Mouse (Mus musculus) left cerebral cortex, adult 9 months (tissue): ENCODE data around the gene Tenm2.

Source experiments
- DNase-seq, 2 experiments: peaks; one replicate each; pipeline ENCODE4 v3.0.0; 2022; ENCODE audit warnings: low spot score in 2 of 2

The Tenm2 gene

DNA sequence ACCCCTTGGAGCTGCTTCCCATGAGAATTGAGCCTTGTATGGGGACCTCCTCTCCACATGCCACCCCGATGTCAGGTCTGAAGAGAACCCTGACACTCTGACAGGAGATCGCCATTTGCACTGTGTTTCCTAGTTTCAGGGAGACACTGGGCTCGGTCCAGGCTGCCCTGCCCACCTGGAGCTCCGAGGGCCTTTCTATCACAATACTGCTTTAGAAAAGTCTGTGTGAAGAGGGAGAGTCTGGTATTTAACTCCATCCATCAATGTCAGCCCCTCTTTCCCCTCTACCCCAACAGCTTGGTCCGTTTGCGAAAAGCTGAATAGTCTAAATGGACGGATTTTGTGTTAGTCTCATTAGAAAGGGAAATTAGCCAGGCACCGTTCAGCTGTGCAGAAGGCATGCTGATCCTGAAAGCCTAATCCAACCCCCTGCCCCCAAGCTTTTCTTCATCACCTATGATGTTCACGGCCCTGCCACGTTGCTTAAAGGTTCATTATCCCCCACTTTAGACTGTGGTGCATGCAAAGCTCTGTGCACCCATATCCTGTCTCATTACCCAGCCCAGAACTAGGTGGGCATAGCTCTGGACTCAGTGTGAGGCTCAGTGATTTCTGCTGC, 538.6 kb downstream of the Tenm2 start:
- DNase-seq: no peak

DNA sequence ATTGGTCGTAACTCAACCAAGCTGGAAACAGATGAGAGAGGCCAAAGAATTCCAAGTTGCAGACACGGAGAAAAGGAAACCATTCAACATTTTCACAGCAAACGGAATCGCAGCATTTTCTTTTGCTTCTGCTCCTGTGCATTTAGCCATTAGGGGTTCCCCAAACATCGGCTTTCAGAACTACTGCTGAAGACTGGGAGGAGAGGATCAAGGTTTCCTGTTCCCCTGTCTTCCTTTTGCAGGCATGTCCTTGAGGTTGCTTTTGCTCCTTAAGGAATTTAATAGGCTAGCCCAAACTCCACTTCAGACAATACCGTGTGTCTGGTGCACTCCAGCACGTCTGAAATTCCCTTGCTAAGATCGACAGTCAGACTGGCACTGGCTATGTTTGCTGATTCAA, 541.0 kb downstream of the Tenm2 start:
- no peak for DNase-seq

DNA sequence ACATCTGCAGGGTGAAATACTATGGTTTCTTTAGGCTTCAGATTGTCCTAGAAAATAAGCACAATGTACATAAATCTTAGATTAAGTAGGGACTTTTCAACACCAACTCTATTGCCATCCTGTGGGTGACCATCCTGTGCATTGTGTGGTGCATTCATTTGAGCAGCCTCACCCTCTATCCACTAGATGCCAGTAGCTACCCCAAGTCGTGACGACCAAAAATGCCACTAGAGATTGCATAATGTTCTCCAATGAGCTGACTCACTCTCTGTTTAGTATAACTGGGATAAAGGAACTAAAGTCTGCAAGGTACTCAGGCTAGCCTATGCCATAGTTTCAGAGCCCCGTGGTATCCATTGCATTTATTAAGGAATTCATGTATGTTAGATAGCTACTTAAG, 543.1 kb downstream of the Tenm2 start:
- DNase-seq: peak in 1 of 2 experiments; percentile 71

DNA sequence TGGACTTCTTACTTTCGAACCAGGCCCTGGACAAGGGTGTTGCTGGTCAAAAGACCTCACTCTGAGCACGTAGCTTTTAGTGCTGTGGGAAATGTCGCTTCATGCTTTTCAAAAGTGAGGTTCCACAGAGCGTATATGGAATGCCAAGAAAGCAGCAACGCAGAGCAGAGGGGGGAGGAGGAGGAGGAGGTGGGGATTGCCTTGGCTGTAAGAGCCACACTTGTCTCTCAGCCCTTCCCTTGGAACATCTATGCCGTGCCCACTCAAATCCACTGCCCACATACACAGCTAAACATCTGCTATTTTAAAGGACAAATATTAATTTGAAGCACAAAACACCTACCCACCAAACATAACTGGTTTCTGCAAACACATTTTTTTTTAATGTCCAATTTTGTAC, 544.9 kb downstream of the Tenm2 start:
- DNase-seq: peak in 1 of 2 experiments; percentile 52

DNA sequence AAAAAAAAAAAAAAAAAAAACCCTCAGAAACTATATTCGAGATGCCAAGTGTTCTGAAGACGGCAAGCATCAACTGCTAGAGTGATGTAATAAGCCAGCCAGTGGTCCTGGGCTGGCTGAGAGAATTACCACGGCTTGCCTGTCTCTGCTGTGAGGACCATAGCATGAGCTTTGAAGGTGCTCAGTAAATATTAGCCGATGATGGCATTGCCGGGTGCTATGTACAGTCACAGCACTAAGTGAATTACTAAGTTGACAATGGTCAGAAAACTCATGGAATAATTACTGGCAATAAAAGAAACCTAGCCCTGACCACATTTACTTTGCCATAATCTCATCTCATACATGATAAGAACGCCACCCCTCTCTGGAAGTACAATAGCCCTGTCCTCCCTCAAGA, 549.5 kb downstream of the Tenm2 start:
- DNase-seq: no peak

DNA sequence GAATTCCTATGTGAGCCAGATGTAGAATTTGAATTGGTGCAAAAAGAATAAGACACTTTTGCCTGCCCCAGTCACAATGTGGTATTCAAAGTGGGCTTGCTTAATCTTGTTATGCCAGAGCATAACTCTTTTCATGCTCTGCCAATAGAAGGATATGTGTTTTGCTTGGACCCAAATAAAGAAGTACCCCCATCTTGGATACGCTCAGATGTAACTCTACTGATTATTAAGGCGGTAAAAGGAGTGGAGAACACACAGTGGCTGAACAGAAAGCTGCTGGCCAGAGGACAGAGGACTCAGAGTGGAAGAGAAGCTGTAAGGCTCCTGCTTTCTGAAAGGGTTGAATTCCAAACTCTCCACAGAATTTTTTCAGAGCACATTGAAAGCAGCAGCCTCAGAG, 556.4 kb downstream of the Tenm2 start:
- DNase-seq: no peak

DNA sequence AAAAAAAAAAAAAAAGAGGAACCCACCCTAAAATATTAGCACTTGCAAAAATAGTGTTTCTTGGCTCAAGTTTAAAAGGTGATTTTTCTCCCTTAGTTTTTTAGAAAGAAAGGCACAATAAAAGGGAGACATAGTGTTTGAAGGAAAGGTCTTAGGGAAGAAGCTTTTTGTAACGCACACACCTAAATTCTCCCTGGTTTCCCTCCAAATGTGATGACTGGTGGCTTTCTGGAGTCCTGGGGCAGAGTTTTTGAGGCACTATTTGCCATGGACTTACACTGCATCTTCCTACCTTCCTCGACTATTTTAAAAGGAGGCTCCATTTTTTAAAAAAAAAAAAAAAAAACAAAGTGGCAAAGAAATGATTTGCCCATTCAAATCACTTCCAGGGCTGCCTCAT, 557.2 kb downstream of the Tenm2 start:
- no peak for DNase-seq

DNA sequence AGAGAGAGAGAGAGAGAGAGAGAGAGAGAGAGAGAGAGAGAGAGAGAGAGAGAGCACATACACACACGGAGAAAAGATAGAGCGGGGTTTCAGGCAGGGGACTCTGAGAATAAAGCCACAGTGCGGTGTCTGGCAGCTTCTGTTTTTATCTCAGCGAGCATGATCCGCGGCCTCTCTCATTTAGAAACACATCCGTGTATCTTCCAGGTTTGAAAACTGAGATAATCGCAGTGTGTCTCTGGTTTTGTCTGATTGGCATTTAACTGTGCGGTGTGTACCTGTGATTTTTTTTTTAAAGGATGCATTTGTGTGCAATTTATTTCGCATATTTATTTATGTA, 557.7 kb downstream of the Tenm2 start:
- no peak for DNase-seq

DNA sequence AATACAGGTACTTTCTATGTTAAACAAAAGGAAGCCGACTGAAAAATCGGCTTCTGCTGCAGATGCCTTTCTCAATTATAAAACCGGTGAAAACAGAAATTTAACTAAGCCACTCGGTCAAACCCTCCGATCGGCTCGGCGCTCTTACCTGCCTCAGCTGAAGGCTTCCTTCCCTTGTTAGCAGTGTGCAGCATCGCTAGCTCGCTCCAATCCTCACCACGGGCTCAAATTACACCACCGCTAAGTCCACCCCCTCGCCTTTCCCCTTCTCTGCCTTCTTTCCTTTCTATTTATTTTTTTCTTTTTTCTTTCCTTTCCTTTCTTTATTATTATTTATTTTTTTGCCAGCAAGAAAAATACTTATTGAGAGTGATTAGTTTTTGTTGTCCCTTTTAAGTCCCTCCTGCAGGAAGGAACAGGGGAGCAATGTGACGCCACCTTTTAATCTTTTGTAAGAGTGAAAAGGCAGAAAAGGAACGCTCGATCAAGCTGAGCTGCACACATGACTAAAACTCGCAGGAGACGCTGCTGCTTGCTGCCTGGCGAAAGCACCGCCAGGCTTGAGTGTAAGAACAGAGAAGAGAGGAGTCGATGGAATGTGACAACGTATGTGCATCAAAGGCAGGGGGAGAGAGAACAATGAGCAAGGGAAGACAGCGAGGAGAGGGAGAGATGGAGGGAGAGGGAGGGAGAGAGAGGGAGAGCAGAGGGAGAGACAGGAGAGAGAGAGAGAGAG, 558.3 kb downstream of the Tenm2 start:
- DNase-seq: peak in 1 of 2 experiments; percentile 57

DNA sequence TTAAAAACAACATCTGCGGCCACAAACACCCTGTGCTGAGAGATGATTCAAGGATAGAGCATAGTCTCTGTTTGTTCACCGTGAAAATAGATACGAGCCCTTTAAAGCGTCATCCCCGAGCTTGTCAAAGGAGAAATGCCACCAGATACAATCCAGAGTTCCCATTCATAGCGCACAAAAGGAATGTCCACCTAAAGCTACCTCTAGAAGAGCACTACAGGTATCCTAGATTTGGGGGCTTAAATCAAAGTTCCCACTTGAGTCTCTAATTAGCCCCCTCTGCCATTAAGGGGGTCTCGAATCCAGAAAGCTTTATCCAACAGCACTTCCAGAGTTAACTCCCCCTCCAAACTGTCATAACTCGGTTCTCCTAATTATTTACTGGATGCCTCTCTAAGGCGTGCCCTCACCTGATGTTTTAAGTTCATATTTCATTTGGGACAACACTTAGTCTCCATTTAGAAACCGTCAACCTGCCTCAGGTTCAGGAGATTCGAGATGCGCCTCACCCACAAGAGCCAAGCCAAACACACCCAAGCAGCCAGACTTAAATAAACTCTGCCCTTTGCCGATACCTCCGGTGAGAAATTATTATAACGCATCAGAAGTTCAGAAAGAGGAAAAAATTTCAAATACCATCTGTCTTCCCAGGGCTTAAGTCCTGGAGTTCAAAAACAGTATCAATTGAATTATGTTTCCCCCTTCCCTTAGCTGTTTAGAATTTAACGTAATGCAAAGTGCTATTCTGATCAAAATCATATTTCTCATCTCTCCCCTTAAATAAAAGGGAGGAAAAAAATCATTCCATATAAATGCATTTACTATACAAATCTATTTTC, 559.1 kb downstream of the Tenm2 start:
- DNase-seq: no peak

DNA sequence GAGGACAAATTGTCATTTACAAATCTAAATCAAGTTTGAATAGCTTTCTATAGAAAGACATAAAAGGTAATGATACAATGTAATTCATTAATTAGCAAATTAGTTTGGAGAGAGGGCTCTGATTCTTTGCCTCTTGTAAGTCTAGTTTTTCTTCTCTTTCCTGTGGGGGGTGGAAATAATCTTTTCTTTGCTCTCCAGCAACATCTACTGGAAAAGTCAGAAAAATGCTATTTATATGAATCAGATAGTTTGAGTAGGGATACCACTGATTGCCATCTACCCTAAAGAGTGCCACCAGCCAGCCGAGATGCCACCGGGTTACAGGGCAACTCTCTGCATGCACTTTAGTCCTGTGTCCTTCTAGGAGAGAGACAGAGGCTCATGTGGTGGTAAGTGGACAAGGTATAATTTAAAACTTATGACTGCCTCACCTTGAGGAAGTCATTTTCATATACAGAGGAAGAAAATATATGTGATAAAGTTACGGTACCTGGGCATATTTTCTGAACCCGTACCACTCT, 560.8 kb downstream of the Tenm2 start:
- no peak for DNase-seq

DNA sequence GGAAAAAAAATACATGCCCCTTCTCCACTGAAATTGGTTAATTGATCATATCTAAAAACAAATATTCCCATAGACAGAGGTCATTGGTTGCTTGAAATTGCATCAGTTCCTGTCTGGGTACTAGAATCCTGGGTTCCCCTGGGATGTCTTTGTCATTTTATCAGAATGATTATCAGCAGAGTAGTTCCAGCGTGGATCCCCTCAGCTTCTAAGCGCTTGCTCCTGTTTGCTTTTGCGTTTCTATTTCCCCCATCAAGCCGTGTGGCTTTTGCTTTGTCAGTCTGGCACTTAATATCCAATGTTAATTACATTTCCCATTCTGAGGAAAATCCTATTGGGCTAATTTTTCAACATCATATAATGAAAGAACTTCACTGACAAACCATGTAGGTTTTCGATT, 561.6 kb downstream of the Tenm2 start:
- DNase-seq: no peak

DNA sequence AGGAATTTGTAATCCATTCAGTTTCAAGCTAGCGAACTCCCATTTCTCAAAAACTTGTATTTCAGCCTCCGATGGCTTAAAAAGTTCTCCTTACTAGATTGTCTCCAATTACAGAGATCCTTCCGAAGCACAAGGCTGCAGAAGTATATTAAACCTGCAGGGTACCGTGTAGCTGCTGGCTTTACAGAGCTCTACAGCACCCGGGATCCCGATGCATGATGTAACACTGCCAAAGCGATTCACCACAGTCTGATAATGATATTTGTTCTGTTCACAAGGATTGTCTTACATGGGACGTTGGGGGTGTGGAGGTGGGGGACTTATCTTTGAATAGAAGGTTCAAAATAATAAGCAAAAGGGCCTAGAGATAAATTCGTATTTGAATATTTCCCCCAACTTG, 564.6 kb downstream of the Tenm2 start:
- DNase-seq: no peak

DNA sequence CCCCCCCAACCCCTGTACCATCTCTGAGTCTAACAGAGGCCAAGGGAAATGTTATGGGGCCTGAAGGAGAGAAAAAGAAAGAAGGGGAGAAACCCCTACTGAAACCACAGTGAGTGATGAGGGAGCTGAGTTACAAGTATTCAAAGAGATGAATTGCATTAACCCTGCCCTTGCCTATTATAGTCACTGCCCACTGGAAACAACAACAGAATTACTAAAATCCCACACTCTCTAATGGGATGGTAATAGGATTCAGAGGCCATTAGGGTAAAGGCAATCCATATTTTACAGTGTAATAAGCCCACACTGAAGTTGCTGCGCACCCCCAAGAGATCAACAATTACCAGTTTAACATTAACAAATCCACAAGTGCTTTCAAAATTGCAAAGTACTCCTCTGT, 571.7 kb downstream of the Tenm2 start:
- no peak for DNase-seq

DNA sequence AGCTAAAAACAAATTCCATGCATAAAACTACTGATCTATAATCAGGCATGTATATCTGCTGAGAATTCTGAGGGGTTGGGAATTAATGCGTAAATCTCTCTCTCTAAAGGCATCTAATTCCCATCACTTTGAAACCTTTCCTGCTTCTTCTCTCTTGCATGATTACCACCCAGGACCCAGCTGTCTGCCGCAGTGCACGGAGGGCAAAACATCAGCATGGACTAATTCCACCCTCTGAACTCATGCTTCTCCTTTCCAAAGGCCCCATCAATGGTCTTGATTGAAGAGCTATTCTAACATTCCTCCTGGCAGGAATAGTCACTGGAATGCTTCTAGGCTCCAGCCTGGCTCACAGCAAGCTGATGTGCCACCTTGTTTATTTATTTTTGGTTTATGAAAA, 572.2 kb downstream of the Tenm2 start:
- DNase-seq: no peak

DNA sequence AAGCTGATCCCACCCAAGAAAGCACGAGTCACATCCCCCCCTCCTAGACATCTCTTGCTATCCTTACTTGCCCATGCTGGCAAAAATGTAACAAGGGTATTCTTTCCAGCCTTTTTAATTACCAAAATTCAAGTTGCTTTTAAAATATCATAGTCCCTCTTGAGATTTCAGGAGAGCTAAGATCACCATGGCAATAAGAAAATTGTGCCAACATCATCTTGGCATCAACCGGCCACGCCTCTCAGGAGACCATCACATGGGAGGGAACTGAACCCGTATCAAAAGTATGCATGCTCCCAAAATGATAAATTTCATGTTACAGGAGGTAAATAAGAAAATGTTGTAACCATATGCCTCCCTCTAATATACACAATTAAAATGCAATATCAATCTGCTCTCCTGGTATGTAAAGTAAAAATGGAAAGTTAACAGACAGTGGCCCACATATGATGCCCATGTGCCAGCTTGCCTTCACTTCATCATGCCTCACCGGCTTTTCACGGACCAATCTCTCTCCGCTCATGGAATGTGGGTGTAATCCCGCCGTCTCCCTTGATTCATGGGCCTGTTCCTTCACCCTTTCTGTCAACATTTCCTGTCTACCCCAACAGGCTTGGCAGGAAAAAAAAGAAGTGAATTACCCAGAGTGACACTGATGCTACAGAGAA, 582.0 kb downstream of the Tenm2 start:
- no peak for DNase-seq

DNA sequence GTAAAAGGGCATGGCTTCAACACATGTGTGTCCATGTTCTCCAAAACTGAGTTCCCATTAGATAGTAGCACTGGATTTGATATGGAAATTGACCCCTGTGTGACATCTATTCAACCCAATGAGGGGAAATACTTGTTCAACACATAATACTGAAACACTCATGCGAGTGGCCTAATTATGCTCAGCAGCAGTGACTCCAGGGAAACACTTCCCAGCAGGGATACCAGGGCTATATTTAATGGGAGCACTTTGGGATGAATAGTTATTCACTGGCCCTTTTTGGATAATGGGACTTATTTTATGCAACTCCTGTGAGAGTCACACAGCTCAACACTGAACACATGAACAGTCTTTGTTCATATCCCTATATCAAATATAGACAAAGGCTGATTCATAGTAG, 588.6 kb downstream of the Tenm2 start:
- DNase-seq: no peak

DNA sequence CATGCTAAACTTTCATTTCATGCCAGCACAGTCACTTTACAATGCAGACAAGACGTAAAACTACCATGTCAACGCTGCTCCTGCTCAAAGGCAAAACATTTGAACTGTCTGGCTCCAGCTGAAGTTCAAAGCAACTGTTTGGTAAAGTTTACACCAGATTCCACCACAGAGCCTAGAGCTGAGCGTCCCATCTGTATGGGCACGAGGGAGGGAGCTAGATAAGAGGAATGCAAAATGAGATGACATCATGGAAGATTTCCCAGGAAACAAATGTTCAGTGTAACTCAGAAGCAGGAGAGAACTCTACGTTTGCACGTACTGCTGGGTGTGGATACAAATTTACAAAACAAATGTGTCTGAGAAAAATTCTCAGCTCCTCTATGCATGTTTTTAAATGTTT, 600.7 kb downstream of the Tenm2 start:
- DNase-seq: no peak

DNA sequence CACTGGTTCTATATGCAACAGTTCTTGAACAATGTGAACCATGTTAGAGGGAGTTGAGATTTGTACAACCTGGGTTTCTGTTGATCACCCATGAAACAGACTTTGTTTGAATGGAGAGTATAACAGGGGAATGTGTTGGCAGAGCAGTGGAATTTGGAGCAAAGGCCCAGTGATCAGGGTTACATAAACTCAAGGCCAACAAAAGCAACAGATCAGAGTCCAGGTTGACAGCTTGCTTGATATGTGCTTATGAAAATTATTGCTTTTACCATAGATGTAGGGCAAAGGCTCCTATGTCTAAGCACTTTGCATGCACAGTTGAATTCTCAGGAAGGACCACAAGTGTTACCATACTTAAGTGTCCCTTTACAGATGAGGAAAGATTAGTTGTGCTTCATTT, 603.6 kb downstream of the Tenm2 start:
- no peak for DNase-seq

DNA sequence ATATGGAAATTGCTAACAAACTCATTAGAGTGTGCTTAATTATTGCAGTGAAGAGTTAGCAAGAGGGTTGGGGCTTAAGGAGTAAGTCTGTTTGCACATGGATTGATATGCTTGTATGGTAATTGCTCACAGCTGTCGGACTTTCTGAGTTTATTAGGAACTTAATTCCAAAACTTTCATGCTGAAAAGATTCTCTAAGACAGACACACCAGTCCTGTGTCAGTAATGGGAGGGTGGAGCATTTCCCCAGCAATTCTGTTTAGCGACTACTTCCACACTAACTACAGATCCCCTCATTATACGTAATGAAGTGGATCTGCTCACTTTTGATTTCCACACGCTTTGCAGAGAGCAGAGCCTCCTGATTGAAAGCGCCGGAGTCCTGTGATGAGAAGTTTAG, 622.0 kb downstream of the Tenm2 start:
- DNase-seq: no peak

DNA sequence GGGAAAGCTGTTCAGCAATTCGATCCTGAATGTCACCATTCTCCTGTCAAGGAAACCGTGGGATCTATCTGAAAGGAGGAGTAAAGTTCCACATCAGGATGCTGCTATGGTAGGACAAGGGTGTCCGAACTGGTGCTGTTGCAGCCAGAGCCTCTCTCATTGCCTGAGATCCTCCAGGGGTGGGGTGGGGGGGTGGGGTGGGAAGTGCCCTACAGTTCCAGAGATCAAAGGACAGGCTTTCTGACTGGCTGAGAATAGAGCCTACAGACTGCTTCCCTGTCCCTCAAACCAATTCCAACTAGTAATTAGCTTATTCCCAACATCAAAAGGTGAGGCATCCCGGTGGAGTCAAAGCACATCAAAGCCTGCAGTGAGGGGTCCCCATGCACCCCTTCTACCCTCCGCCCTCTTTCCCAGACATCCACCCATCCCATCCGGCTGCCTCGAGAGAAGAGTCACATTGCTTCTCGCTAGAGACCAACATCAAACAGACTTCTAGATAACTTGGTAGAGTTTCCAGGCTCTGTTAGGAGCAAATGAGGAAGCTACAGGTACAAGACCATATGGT, 630.9 kb downstream of the Tenm2 start:
- no peak for DNase-seq

DNA sequence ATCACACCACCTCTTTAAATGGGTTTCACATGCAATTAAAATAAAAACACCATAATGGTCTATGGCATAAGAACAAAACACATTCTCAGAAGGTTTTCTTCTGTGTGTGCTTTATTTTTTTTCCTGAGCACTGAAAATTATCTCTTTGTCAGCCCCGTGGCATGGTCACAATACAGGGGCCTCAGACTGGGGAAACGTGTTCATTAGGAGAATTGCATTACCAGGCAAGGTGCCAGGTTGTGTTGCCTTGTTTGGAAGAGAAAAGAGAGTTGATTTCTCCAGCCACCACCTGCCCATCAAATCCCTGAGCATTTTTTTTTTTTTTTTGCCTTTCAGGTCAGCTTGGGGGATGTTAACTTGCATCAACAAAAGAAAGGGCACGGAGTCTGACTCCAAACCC, 631.5 kb downstream of the Tenm2 start:
- DNase-seq: no peak
